Mouse (Mus musculus): Measurements from ENCODE around the gene Htr1f.

Gene Htr1f

DNA sequence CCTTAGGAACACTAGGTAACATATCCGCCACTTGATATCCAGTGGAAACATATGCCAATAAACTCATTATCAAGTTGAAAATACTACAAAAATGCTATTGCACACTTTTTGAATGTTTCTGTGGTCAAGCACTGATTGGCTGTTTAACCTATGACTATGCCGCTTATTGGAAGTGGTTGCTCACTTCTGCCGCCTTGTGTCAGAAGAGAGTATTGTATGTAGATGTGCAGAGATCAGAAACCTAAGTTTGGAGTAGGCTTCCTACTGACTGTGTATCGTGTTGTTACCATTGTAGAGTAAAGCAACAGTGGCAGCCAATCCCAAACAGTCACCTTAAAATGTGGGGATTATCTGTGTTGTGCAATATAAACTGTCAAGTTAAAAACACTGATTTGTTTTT, 144.0 kb downstream of the Htr1f start:
- DNase-seq (ENCODE audit: low read depth): peak; percentile 1

DNA sequence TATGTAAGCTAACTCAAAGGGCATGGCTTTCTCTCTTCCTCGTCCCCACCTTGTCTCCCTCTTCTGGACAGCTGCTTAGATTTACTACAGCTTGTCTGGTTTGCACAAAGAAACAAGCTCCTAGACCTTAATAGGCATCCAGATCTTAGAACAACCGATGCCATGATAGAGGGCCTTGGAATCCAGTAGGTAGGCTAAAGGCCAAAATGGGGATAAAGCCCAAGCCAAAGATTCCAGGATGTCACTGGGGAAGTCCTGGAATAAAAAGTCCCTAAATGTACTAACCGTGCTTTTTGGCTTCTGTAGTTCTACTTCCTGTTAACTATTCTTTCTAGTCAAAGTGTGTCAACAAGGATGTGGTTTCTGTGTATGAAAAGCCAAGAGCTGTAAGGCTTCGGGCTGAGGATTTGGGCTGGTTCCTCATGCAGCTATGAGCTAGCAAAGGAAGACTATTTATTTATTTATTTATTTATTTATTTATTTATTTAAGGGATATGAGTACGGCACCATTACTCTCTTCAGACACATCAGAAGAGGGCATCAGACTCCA, 163.9 kb downstream of the Htr1f start:
- DNase-seq (ENCODE audit: low read depth): no peak

DNA sequence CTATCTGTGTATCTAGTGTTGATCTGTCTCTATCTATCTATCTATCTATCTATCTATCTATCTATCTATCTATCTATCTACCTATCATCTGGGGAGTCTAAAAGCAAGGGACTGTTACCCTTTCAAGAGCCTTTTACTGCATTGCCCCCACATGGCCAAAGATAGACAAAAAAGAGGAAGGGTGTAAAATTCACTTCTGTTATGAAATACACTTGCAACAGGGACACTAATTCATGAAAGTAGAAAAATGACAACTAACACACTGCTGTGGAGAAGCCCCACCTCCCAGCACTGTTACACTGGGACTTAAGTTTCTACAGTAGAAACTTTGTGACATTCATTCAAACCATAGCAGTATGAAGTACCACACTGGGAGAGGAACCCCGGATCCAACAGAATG, 170.9 kb downstream of the Htr1f start:
- no peak for DNase-seq (ENCODE audit: low read depth)

DNA sequence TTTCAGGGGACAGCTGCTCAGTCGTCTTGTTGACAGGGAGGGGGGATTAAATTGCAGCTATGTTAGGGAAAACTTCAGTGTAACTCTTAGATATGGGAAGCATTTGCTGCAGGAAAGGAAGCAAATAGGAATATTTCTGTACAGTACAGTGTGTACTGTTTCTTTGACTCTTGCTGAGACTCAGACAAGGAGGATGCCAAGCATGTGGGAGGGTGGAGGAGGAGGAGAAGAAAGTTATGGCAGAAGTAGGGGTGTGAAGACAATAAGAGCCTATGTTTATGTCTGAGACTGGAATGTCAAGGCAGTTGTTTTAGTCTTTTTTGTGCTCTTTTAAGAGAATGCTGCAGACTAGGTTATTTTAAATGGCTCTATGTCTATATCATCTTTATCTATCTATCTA, 171.6 kb downstream of the Htr1f start:
- DNase-seq (ENCODE audit: low read depth): no peak

DNA sequence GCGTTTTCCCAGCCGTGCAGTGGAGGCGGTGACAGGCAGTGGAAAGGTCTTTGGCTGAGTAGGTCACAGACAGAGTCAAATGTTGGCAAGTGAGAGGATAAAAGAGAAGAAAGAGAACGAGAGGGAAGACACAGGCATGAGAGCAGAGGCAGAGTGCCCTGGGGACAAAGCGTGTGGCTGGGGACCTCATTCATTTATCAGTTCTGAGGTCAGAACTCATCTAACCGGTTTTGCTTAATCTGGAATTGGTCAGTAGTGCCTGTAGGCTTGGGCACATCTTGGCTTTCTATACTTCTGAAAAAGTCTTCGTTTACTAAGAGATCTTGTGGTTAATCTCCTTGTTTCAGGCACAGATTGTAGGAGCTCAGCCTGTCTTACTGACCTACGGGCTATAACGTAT, 182.2 kb downstream of the Htr1f start:
- no peak for DNase-seq (ENCODE audit: low read depth)

DNA sequence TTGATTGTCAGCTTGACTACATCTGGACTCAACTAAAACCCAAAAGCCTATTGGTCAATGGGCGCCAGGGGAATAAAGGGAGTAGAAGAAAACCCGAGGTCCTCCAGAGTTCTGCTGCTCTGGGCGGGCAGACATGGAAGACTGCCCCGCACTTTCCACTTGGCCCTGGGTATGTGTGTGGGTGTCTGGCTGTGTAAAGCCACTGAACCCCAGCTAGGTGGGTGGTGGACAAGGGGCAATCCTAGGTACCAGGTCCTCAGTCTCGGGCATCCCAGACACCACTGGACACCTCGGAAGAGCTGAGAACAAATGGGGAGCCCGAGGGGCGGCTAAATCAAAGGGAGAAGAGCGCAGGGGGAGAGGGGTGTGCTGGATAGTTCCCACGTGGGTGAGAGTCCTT, 196.9 kb downstream of the Htr1f start:
- DNase-seq (ENCODE audit: low read depth): no peak

DNA sequence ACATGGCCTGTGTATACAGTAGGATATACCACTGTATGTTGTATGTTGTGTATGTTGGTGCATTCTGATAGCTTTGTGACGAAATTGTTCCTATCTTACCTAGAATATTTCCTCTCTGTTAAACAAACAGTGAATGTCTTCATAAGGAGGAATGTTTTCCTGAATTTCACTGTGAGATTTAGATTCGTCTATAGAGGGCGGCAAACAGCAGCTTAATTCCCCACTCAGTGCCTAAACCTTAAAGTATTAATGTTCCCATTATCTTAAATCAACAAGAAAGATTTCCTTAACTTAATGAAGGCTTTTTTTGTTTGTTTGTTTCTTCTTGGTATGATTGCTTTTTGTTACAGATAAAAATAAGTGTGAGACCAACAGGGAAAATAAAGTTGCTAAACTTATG, 198.5 kb downstream of the Htr1f start:
- no peak for DNase-seq (ENCODE audit: low read depth)

DNA sequence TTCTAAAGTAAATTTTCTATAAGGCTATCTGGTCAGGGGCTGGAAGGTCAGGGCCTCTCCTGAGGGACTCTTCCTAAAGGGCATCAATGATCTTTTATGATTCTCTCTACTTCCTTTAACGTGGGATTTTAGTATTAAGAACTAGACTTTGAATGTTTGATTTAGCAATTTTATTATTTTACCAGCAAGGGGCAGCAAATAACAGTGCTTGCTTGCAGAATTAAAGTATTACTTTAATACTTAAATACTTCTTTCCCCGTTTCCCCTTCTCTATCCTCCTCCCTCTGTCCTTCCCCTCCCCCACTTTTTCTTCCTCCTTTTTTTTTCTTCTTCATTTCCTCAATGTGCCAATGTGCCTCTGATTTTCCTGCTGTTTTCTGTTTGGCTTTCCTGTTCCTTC, 202.3 kb downstream of the Htr1f start:
- DNase-seq (ENCODE audit: low read depth): no peak

DNA sequence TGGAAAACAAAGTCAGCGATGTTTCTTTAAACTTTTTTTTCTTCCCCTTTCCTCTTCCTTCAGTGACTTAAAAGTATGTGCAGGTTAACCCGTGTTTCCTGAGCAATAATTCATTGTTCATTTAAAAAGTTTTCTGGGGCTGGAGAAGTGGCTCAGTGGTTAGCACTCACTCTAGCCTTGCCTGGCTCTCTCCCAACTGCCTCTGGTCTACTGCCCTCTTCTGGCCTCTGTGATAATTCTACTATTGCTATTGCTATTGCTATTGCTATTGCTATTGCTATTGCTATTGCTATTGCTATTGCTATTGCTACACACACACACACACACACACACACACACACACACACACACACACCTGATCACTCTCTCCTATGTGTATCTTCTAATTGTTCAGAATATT, 206.6 kb downstream of the Htr1f start:
- peak; percentile 28 for DNase-seq (ENCODE audit: low read depth)

DNA sequence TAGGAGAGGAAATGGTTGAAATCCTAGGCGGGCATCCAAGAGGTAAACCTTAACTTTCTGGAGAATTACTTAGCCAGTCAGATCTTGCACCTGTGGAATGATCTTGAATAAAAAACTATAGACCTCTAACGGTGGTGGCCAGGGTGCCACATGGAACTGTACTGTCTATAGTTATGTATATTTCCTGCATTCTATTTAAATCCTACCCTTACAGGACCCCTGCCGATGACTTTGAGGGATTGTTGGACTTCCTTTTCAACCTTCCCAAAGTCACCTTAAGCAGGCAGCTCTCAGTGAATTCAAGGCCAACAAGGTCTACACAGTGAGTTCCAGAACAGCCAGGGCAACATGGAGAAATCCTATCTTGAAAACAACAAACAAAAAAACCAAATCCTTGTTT, 216.2 kb downstream of the Htr1f start:
- no peak for DNase-seq (ENCODE audit: low read depth)

DNA sequence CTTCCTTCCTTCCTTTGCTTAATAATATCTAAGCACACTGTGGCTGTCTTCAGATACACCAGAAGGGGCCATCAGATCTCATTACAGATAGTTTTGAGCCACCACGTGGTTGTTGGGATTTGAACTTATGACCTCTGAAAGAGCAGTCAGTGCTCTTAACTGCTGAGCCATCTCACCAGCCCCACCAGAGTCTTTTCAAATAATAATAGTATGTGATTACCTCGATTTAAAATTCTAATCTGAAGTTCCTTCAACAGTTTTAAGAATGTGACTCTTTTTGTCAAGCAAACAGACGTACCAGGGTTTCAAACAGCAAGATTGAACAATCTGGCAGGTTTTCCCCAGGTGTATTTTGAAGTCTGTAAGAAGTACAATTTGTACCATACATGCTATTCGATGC, 220.1 kb downstream of the Htr1f start:
- no peak for DNase-seq (ENCODE audit: low read depth)

DNA sequence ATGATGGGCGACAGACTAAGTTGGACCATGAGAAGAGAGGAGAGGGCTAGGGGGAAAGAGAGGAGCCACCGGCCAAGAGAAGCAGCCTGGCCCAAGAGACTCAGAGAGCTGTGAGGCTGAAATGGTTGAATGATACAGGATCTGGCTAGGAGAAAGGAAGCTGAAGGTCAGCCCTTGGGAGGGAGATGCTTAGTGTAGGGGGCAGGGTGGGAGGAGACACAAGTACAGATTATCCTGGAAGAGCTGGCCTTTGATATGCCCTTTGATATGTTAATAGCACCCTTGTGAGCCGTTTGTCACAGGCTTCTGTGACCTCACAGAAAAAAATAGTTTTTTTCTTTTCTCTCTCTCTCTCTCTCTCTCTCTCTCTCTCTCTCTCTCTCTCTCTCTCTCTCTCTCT, 220.5 kb downstream of the Htr1f start:
- no peak for DNase-seq (ENCODE audit: low read depth)

DNA sequence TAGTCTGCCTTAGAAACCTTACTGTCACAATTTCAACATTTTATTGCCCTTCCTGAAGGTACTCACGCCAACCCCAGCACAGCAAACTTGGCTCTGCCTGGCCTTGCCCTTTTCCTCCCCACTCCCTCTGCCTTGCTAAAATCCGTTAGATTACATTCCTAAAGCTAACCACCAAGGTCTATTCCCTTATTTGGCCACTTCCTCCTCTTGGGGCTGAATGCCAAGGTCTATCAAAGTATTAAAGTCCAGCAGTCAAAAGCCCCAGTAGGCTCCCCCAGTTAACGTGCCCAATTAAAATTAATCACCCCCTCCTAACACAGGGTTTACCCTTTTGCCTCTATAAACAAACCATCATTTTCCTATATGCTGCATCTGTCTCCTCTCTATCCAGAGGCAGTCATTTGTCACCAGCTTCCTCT, 221.2 kb downstream of the Htr1f start:
- no peak for DNase-seq (ENCODE audit: low read depth)

DNA sequence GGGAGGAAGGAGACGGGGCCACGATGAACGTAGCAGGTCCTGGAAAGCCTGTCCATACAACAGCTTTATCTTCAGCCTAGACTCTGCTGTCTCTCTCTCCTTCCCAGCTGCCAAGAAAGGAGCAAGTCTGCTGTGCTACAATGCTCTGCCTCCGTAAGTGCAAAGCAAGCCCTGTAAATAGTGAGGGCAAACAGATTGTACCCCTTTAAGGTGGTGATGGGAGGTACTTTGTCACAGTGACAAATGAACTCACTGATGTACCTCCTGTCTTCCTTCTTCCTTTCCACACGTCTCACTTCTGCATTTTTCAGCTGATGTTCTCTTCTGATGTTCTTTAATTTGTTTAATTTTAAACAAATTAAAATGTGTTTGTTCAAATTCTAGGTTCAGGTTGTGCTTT, 221.8 kb downstream of the Htr1f start:
- no peak for DNase-seq (ENCODE audit: low read depth)

DNA sequence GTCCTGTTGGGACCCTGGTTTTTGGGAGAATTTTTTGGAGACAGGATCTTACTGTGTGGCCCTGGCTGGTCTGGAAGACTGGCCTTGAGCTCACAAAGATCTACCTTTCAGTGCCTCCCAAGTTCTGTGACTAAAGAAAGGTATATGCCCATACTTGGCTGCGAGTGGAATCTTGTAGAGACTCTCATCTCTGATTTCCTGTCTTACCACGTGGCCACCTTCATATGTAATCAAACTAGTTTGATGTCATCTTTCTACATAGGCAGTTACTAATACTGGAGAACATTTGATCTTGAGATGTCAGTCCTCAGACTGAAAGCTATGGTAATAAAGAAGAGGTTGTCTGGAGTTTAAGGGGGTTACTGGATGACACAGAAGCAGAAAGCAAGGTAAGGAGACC, 224.2 kb downstream of the Htr1f start:
- no peak for DNase-seq (ENCODE audit: low read depth)

DNA sequence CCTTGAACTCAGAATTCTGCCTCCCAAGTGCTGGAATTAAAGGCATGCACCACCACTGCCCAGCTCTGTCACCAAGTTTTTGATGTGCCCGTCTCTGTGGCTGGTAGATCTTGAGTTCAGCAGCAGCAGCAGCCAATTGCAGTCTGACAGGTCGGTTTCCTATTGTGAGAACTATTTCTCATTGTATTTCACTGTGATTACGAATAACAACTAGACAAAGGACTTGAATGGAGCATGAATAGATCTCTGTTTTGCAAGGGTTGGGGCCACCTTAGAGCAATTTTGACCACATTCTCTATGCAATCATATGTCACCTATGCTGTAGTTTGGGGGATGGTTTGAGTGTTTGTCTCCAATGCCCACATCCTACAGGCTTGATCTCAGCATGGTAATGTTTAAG, 224.7 kb downstream of the Htr1f start:
- no peak for DNase-seq (ENCODE audit: low read depth)

DNA sequence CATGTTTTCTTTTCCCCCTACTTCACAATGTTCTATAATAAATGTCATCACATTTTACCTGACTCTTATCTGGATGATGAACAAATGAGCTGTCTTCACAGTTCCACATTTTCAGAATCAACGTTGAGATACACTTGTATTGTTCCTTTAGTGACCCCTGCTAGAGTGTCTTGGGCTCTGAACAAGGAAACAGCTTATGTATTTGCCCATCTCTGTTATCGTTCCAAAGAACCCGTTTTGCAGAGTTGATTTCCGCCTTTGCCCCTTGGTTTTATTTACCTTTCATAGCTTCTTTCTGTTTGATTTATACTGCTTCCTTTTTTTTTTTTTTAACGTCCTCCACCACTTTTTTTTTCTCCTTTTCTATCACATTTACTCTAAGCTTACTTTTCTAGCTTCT, 225.9 kb downstream of the Htr1f start:
- DNase-seq (ENCODE audit: low read depth): no peak

DNA sequence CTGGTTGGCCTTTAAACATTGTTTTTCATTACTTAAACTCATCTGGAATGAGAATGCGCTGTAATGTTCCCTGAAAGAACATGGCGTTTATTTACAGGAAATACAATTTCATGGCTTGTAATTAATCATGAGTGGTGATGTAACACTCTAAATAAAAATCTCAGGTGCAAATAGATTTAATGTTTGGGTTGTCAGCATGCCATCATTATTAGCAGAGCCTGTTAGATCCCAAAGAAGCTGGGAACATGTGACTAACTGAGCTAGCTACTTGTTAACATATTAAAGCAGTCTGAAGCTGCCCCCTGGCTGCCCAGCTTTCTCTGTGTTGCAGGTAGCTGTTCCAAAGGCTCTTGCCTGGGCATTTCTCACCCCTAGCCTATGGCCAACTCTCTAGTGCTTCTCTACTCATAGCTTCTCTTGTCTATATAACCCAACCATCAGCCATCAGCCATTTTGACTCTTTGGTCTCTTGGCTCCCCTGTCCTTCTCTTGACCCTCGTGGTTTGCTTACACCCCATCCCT, 227.0 kb downstream of the Htr1f start:
- DNase-seq (ENCODE audit: low read depth): no peak

DNA sequence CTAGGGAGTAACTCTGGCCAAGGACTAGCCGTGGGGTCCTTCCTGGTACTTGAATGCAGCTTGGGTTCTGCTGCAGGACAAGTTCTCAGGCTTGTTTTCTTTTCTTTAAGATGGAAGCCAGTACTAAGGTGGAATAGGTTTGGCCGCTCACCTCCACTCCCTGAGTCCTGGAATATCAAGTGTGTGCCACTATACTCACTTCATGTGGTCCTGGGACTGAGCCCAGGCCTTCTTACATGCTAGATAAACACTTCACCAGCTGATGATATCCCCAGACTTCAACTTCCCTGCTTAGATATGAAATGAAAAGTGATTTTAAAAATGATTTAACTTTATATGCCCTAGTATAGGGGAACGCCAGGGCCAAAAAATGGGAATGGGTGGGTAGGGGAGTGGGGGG, 228.3 kb downstream of the Htr1f start:
- no peak for DNase-seq (ENCODE audit: low read depth)

DNA sequence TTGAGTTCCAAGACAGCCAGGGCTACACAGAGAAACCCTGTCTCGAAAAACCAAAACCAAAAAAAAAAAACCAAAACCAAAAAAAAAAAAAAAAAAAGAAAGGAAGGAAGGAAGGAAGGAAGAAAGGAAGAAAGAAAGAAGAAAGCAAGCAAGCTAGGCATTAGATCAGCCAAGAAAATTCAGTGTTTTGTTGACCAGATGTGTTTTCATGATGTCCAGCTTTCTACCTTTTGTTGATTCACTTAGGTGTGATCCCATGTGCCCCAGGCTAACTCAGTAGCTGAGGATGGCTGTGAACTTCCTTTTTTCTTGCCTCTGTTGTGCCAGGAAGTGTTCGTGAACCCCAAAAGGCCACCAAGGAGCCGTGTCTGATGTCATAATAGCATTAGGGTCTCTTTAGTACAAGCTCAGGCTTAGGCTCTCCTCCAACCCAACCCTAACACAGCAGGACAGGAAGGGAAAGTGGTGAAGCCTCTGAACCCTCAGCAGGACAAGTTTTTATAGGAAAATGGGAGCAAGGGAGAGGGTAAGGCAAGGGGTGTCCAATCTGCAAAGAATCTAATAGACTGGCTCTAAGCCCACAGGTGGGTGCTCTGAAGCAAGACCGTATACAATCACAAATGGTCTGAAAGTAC, 228.9 kb downstream of the Htr1f start:
- DNase-seq (ENCODE audit: low read depth): no peak

DNA sequence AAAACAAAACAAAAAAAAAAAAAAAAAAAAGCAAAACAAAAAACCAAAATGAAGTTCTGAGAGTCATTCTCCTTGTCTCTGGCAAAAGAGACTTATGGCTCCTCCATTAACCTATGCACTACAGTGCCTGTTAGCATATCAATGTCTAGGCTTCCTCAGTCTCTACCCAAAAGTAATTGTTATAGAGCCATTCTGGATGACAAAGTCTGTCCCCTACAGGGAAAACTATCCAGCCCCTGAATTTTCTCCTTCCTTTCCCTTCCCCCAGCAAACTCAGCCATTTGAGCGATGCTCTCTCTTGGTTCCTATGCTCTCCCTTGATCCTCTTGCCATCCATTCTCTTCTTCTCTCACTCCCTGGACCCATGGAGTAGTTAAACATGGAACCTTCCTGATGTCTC, 229.8 kb downstream of the Htr1f start:
- DNase-seq (ENCODE audit: low read depth): no peak

DNA sequence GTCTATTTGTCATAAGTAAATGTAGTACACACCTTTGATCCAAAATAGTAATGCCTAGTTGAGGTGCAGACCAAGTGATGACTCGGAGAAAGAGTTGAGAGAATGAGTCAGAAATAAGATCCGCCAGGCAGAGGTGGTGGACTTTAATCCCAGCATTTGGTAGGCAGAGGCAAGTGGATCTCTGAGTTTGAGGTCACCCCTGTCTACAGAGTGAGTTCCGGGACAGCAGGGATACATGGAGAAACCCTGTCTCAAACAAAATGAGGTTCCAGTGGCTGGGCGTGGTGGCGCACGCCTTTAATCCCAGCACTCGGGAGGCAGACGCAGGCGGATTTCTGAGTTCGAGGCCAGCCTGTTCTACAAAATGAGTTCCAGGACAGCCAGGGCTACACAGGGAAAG, 230.3 kb downstream of the Htr1f start:
- DNase-seq (ENCODE audit: low read depth): no peak
